Mouse (Mus musculus): ENCODE data around the gene Bmper.

Bmper gene

DNA sequence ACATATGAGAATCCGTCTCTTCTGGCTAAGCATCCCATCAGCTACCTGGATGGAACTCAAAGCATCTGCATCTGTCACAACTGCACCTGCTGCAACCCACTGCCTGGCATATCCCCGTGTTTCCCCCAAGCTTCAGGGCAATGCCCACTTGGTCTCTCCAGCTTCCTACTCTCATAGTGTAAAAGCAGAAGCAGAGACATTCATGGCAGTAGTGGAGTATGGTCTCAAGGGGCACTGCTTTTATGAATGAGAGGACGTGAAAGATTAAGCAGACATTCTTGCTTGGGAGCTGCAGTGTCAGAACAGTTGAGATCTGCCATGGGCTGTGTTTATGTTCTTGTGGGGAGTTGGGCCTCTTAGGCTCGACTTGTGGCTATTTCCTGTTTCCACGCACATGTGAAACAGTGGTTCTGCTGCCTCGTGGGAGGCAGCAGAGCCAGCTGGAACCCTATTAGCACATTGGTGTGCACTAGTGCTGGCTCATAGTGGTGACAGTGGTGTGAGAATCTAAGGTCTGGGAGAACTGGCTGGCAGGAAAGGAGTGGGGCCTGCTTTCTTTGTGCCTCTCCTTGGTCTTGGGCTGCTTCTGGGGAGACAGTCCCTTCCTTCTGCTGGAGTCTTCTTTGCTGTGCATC lies 12.6 kb downstream of the Bmper start:
- no peak for DNase-seq (ENCODE audit: low spot score in 2 of 2)

DNA sequence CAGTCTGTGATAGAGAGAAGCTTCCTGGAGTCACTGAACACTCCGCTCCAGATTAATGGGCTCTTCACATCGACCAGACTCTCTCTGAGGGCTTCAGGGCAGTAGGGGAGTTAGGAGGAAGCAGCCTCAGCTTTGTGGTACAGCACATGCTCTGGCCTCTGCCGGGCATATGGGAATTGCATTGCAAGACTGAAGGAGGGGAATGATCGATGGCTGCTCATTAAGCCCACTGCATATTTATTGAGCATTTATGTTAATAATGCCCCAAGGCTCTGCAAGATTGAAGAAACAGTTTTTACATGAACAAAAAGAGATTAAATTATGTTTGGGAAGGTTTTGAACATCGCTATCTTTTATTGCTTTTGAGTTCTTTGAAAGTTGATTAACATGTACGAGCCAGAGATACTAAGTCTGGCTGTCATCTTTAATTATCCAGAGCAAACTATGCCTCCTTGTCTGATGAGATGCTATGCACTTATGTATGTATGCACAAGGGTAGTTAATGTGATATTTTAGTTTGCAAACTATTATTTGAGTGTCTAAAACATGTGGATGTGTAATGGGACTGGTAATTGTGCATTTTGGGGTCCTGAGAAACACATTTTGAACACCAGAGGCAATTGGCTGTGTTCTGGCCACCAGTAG lies 13.9 kb downstream of the Bmper start:
- no peak for DNase-seq (ENCODE audit: low spot score in 2 of 2)

DNA sequence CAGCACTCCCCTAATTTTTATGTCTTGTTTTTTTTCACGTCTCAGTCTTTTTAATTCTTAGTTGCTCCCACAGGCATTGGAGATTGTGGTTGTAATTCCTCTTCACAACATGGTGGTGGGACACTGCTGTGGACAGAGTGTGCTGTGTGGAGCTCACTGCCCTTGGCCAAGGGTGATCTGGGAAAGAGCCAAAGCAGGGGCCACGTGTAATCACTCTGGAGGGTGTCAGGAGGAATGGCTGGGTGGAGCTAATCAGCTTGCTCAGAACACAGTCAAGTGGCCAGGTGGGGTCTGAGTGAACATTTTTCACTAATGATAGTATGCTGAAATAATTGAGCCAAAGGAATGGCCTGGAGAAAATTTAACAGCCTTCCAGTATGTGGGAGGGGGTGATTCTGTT lies 16.1 kb downstream of the Bmper start:
- DNase-seq (ENCODE audit: low spot score in 2 of 2), result no peak

DNA sequence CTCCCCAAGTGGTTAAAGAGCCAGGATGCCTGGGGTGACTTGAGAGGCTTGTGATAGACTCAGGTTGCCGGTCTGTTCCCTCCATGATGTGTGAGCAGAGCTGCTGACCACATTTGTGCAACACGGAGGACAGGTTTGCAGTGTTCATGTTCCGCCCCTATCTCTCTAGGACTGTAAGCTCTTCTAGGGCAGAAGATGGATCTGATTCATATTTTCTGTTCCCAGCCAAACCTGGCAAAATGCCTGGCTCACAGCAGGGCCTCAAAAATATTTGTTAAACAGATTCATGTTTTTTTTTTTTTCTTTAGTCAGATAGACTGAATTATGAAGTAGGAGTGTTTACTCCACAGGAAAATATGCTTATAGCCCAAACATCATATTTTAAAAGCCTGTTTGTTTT lies 20.0 kb downstream of the Bmper start:
- peak in 1 of 2 experiments; percentile 41 for DNase-seq (ENCODE audit: low spot score in 2 of 2)

DNA sequence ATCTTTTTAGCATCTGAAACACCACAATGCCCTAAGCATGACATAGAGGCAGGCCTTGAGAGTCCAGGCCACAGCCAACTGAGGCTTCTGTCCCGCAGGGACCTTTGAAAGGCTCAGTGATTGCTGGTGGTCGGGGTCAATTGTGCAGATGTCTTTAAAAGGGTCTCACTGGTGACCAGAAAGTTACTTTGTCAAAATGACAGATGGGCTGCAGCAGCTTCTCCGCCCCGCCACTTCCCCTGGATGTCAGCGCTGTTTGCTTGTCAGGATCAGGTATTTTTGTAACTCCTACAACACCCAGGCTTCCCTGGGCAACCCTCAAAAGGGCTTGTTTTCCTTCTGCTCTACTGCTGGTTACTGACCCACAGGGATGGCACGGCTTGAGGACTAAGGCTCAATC lies 21.0 kb downstream of the Bmper start:
- no peak for DNase-seq (ENCODE audit: low spot score in 2 of 2)

DNA sequence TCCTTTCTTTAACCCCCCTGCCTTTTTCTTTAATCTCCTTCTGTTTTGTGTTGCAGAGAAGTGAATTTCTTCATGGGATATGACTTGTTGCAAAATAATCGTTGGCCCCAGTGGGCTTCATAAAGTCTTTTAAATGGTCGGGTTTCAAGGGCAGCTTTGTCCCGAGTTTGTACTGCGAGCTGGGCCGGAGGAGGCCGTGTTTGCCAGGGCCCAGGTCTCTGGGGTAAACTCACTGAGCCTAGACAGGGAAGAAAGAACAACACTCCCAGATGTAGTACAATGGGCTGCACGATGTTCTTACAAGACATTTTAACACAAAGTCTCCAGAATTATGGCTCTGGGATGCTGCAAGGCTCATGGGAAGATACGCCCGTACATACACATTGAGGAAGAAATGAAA lies 23.5 kb downstream of the Bmper start:
- DNase-seq (ENCODE audit: low spot score in 2 of 2), result peak; percentile 52 to 59

DNA sequence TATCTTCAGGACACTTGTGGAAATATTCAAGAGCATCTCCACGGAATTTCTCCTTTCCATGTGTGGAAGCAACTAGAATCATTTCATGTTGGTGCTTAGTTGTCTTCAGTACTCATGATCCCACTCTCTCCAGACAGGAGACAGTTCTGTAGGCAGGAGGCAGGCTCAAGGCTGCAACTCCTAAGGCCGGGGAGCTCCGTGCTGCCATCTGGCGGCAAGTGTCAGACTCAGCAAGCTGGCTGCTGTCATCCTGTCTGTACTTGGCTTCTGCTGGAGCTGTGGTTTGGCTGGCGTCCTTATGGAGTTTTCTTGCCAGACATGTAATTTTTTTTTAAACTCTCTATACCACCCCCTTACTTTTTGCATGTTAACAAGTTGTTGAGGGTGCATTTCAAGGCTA lies 27.1 kb downstream of the Bmper start:
- peak; percentile 69 to 81 for DNase-seq (ENCODE audit: low spot score in 2 of 2)

DNA sequence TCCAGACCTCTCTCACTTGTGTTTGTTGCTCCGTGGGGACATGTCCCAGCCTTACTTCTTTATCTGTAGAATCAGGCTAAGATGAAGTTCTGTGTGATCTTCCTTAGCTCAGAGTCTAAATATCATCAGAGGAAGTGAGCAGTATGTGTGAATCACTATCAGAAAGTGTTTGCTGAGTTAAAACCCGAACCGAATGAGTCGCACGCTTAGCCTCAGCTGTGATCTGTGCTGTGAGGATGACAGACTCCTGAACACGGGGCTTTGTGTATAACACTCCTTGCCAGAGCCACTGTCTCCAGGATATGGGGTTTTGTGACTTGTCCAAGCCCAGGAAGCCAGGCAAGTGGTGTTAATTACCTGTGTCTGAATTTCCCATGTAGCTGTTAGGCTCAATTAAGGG lies 28.1 kb downstream of the Bmper start:
- no peak for DNase-seq (ENCODE audit: low spot score in 2 of 2)

DNA sequence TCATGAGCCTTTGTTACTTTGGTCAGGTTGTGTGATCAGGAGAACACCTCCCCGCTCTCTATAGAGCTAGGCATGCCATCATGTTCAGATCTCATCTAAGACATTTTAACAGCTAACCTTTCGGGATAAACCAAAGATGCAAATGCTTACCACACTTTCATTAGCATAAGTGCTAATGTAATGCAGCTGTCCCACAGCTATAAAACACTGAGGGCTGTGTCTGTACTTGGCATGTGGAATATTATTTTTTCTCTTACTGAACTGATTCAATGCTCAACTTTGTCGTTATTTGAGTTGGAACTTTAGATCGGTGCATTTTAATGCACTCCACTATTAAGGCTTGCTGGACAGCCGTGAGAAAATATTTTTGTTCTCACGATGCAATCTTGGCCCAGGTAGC lies 30.7 kb downstream of the Bmper start:
- DNase-seq (ENCODE audit: low spot score in 2 of 2), result no peak

DNA sequence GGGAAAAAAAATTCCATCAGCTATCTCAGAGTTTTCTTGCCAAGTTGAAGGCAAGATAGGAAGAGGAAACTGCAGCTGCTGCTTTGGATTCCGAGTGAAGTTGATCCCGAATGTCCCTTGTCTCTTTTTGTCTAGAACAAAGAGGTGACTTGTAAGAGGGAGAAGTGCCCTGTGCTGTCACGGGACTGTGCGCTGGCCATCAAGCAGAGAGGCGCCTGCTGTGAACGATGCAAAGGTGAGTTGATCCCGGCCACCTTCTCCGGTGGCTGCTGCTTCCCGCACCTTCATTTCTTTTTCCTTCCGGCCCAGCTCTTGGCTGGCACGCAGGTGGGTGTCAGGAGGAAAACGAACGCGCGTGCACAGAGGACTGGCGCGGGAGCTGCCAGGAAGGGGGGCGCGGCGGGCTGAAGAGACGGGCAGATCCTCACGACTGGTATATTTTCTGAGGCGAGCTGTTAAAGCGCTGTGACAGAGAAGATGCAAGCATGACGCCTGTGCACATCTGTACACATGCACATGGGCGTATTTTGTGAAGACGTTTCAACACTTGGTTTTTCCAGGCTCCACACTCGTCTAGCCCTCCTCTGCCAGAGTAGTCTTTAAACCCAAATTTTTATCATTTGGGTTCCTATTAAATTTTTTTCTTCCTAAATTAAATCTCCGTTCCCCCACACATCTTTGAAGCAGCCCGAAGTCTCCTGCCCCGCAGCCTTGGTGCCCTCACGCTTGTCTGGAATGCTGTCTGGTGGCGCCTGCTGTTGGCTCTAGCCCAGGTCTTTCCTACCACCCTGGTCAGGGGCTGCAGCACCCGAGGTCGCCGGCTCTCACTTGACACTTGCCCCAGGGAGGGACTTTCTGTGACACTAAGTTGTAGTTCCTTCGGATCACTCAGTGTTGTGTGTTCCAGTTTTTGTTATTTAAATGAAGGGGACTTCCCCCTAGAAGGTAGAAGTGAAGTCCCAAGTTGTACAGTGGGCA lies 31.6 kb downstream of the Bmper start:
- DNase-seq (ENCODE audit: low spot score in 2 of 2), result no peak

DNA sequence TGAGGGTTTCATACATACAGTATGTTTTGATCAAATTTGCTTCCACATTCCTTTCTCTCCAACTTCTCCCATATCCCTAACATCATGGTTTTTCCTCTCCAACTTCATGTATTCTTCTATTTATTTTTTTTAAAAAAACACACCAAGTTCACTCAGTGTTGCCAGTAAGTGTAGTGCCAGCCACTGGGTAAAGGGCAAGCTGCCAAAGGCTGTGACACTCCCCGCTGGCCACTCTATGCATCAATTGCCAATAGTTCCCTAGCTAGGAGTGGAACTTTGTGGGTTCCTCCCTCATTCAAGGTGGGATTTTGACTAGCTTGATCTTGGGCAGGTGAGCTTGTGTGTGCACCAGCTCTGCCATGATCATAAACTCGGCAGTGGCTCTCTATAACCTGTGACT lies 33.0 kb downstream of the Bmper start:
- no peak for DNase-seq (ENCODE audit: low spot score in 2 of 2)

DNA sequence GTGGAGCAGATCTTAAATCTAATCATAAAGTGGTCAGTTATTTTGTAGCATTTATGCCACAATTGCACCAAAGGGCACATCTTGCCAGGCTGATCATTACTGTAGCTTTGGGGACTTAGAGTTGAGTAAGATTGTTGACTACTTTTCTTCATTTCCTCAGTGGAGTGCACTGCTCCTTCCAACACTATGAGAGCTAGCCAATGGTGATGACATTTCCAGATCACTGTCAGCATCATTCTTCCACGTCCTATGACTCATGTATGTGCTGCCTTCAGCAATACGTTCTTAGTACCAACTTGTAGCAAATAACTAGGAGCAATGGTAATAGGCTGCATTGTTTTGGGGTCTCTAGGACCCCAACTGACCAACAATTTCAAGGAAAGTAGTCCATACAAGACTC lies 33.7 kb downstream of the Bmper start:
- no peak for DNase-seq (ENCODE audit: low spot score in 2 of 2)

DNA sequence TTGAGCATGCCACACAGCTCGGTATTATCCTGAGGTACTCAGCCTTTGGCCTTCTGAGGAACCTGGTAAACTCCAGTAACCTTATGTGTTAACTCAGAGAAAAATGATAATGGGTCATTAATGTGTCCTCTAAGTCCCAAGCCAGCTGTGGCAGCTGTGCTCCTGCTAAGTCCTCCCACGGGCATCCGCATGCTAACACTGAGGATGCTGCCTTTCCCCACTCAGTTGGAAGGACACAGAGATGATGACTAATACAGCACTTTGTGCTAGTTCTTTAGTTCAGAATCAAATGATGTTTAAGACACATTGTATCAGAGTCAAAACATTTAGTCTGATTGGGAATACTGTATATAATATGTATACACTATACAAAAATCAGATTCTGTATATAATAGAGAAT lies 39.0 kb downstream of the Bmper start:
- DNase-seq (ENCODE audit: low spot score in 2 of 2), result no peak

DNA sequence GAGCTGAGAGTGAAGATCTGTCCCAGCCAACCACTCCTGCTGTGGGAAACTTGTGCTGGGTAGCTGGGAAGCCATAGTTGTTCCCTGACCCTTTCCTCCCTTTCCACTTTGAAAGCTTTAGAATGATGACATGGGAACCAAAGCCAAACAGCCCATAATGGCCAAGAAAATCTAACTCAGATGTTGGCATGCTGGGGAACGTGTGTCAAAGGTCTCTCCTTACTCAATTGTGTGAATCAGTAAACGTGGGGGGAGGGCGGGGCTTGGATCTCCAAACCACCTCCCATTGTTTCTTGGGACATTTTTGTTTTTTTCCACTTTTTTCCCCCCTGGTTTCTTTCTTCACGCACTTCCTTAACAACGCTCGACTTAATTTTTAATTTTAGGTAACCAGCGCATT lies 40.0 kb downstream of the Bmper start:
- DNase-seq (ENCODE audit: low spot score in 2 of 2), result no peak

DNA sequence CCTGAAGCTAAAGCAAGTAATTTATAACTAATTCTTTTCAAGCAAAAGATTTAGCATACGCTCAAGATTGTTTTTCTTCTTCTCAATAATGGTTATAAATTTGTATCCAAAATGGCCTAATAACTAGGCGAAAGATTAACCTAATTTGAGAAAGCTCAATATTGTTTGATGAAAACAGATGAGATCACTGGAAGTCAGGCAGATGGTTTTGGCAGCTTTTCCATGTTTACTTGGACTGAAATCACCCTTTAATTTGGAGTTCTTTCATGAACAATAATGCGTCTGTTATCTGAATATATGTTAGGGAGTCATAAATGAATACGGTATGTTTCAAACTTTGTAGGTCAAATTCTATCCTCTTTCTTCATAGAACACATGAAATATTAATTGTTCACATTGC lies 41.6 kb downstream of the Bmper start:
- DNase-seq (ENCODE audit: low spot score in 2 of 2), result no peak

DNA sequence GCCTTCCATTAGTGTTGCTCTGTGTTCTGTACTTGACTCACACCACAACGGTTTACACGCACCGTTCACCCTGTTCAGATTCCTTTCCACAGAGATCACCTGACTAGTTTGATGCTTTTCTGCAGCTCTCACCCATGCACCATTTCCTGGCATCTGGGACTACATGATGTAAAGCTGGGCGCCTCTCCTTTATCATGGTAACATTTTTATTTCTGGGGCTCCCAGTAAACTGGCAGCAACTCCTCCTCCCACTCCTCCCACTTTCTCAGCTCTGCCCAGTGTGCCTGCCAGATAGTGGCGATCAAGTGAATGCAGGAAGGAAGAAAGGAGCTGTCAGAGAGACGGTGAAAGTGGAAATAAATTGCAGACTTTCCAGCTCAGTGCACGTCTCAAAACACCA lies 45.7 kb downstream of the Bmper start:
- no peak for DNase-seq (ENCODE audit: low spot score in 2 of 2)

DNA sequence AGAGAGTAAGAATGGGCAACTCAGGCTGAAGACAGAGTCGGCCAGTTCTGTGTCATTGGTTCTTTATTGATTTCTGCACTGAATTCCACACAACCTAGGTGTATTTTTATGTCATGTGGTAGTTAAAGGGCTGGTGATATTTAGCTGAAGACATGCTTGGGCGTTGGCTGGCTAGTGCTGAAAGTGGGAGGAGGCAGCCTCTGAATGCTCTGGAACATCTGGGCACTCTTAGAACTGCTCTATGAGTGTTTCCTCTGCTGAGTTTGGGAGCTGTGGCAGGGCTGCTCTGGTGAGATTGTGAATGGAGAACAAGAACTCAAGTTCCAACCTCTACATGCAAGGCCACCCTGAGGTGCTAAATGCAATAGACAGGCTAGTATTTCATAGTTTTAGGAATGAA lies 46.2 kb downstream of the Bmper start:
- no peak for DNase-seq (ENCODE audit: low spot score in 2 of 2)

DNA sequence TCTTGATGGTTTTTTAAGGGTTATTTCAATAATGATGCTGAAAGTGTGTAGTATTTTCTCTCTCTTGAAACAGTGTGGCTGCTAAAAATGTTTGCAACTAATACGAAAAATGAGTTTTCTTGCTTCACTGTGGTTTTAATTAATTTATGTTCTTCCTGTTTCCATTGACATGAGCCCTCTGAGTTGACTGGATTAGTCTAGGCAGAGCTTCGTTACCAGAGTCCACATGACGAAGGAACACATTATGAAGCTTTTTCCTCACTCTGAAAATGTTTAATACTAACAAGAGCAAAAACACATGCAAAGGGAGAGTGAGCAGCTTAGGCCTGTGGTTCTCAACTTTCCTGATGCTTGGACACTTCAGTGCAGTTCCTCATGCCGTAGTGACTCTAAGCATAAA lies 53.4 kb downstream of the Bmper start:
- DNase-seq (ENCODE audit: low spot score in 2 of 2), result no peak

DNA sequence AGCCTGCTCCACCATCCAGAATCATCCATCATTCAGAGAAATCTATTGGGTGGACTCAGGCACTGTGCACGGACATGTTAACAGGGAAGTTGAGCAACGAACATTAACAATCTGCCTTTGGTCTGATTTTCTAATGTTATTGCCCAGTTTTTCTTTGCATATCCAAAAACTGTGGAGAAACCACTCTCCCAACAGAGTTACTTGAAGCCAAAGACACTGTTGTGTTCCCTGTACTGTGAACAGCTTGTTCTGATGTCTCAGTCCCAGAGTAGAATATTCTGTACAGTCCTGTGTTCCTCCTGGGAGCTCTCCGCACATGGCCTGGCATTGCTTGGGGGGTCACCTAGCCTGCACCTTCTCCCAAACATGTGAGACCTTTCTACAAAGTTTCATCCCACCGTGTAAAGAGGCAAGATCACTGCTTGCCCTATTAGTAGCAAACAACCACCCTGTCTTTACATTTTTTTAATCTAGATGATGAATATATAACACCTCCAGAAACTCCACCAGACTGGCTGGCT lies 62.1 kb downstream of the Bmper start:
- DNase-seq (ENCODE audit: low spot score in 2 of 2), result peak in 1 of 2 experiments; percentile 54

DNA sequence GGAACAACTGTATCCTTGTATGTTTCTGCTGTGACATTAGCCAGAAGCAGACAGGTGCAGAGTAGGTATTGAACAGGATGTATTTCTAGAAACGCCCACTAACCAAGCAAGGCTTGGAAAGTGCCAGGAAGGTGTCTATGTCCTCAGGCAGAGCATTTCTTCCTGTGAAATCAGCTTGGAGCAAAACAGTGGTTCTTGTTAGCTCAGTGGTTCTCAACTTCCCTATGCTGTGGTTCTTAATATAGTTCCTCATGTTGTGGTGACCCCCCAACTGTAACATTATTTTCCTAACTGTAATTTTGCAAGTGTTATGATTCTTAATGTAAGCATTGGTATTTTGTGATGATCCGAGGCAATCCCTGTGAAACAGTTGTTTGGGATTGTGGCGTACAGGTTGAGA lies 70.7 kb downstream of the Bmper start:
- no peak for DNase-seq (ENCODE audit: low spot score in 2 of 2)

DNA sequence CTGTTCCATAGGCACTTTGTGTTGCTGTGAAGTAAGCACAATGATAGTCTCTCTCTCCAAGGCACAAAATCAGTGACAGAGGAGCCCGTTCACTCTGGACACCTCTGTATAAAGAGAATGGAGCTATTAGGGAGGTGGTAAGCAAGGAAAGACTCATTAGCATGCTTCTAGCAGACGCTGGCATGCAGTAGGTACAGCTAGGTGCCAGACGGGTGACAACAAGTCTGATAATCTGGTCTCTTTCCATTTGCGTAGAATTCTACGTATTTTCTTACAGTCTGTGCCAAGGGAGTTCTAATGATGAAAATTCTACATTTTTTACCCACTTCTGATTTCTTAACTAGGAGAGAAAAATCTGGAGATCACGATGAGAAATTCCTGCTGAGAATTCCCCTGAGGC lies 72.7 kb downstream of the Bmper start:
- no peak for DNase-seq (ENCODE audit: low spot score in 2 of 2)

DNA sequence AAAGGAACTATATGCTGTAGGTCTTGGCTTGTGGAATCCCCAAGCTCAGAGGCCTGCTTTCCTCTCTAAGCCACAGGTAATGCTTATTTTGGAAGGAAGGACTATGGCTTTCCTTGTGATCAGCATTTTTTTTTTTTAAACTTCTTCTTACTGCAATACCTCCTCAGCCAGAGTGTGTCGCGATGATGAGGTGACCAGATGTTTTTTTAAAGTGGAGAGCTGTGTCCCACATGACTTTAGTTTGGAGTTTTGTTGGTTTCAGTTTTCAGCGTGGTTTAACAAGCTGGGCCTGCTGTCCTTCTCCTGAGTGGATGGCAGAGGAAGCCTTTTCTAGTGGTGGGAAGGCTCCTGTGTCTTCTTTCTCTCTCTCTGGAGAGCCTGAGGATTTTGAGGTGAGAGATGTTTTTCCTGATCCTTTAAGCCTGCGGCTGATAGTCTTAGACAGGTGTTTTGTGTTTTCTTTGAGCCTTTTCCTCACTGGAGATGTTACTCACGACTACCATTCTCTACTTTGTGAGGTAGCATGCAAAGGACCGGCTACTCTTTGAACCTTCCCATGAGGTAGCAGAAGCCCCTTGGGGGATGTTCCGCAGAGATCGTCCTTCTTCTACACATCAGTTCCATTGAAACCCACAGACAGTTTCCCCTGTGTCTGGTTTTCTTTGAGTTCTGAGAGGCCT lies 74.8 kb downstream of the Bmper start:
- DNase-seq (ENCODE audit: low spot score in 2 of 2), result no peak

All from heart, adult 9 months (tissue).